Mouse (Mus musculus): ENCODE results near the gene Sbp. TPM values are rescaled to one million over a fixed set of nuclear protein-coding genes. Genes with fewer than 3 reads are reported as not detected.
A peak's percentile ranks its signal among the peaks of the same experiment; 100 is the strongest.

Gene Sbp
- total RNA-seq, 2 experiments from 2014 or later: not detected

GRCm38 (mm10) chr17:23984989-23985388 lies 43.5 kb downstream of the Sbp start:
- intact Hi-C loops (cut with DNase I): no loop called here
- no peak for DNase-seq

- no peak for DNase-seq
These were observed 48.3 kb downstream of the Sbp start for GRCm38 (mm10) chr17:23989802-23990201.

GRCm38 (mm10) chr17:23992789-23993553 lies 51.5 kb downstream of the Sbp start:
- DNase-seq: no peak
- intact Hi-C loops (cut with DNase I): no loop called here

More at GRCm38 (mm10) chr17:23989802-23990201, 48.3 kb downstream of the Sbp start:
- intact Hi-C loops (cut with DNase I): no loop called here

- peak; percentile 95 for DNase-seq
- intact Hi-C loops (cut with DNase I): no loop called here
These were observed 52.3 kb downstream of the Sbp start for GRCm38 (mm10) chr17:23993559-23994428.

- intact Hi-C loops (cut with DNase I): no loop called here
- DNase-seq: no peak
These were observed 53.2 kb downstream of the Sbp start for GRCm38 (mm10) chr17:23994667-23995066.

Other genes starting within 250 kb of the Sbp start
- under 1 TPM in 1 of 2 experiments, not detected in 1; 0.32 TPM for gene 1520401A03Rik, start 218.9 kb upstream of the Sbp start, total RNA-seq (2021)
- 1 to 10 TPM; 8.1 to 8.4 TPM for gene Pkmyt1, start 215.3 kb upstream of the Sbp start, total RNA-seq (2021)
- 10 to 100 TPM; 46.4 to 50.7 TPM for gene Paqr4, start 200.8 kb upstream of the Sbp start, total RNA-seq (2021)
- gene Kremen2, start 195.8 kb upstream of the Sbp start, total RNA-seq (2021): under 1 TPM; 0.46 to 0.87 TPM
- gene Flywch1, start 170.1 kb upstream of the Sbp start, total RNA-seq (2021): 10 to 100 TPM; 87.6 to 92.3 TPM
- gene Flywch2, start 155.6 kb upstream of the Sbp start, total RNA-seq (2021): 10 to 100 TPM; 19.4 to 20.2 TPM
- gene Srrm2, start 151.1 kb upstream of the Sbp start, total RNA-seq (2021): 100 to 1,000 TPM; 518 to 552 TPM
- 100 to 1,000 TPM; 435 to 447 TPM for gene Elob, start 112.5 kb upstream of the Sbp start, total RNA-seq (2021)
- gene Prss33, start 105.6 kb upstream of the Sbp start, total RNA-seq (2021): under 1 TPM; 0.34 to 0.48 TPM
- 1 to 10 TPM in 1 of 2 experiments, under 1 TPM in 1; 0.74 to 1.4 TPM for gene Prss32, start 97.8 kb upstream of the Sbp start, total RNA-seq (2021)
- 1 to 10 TPM; 3.8 to 4.7 TPM for gene Prss41, start 97.5 kb upstream of the Sbp start, total RNA-seq (2021)
- not detected for gene Prss21, start 73.6 kb upstream of the Sbp start, total RNA-seq (2021)
- not detected for gene Dcpp1, start 60.8 kb upstream of the Sbp start, total RNA-seq (2021)
- not detected for gene Dcpp2, start 60.8 kb upstream of the Sbp start, total RNA-seq (2021)
- not detected for gene Dcpp3, start 24.2 kb upstream of the Sbp start, total RNA-seq (2021)
- not detected for gene Sbpl, start 13.6 kb downstream of the Sbp start, total RNA-seq (2021)
- under 1 TPM in 1 of 2 experiments, not detected in 1; 0.22 TPM for gene Prss30, start 38.9 kb downstream of the Sbp start, total RNA-seq (2021)
- gene Prss22, start 56.4 kb downstream of the Sbp start, total RNA-seq (2021): not detected
- gene Prss27, start 96.5 kb downstream of the Sbp start, total RNA-seq (2021): not detected
- 10 to 100 TPM; 67.0 to 68.4 TPM for gene Kctd5, start 131.8 kb downstream of the Sbp start, total RNA-seq (2021)
- gene Pdpk1, start 209.3 kb downstream of the Sbp start, total RNA-seq (2021): 10 to 100 TPM; 67.0 to 68.3 TPM
- gene Amdhd2, start 222.1 kb downstream of the Sbp start, total RNA-seq (2021): 10 to 100 TPM; 30.2 to 32.0 TPM
- gene Atp6v0c, start 228.0 kb downstream of the Sbp start, total RNA-seq (2021): 100 to 1,000 TPM; 770 to 834 TPM